Mouse (Mus musculus) liver, embryonic 11.5 days (tissue): ENCODE results near the gene Vps37b. TPM values are rescaled to one million over a fixed set of nuclear protein-coding genes. Genes with fewer than 3 reads are reported as not detected.

ENCODE experiments used
- ATAC-seq: fragments of 200-750 bp; cut with Nextera tagmentation; replicated peaks from 2 replicates; pipeline ENCODE4 v1.8.0; 2017; ENCODE audit warnings: moderate number of reproducible peaks, mild to moderate bottlenecking, moderate TSS enrichment, moderate library complexity; ENCODE audit not compliant: low FRiP score
- DNase-seq: peaks from one replicate; pipeline ENCODE4 v3.0.0-alpha.2; 2017; ENCODE audit warnings: low spot score
- H3K27ac ChIP-seq: fragments of 300-500 bp; sonication (generic); 2 replicates; pipeline ENCODE4 v1.5.1; 2014; ENCODE audit warnings: mild to moderate bottlenecking, low read depth, low read length, control low read depth
- H3K27me3 ChIP-seq: fragments of 300-500 bp; sonication (generic); replicated peaks from 2 replicates; pipeline ENCODE4 v1.6.1; 2014; ENCODE audit warnings: low read length, mixed read lengths; ENCODE audit not compliant: control insufficient read depth, insufficient read depth
- H3K36me3 ChIP-seq: fragments of 300-500 bp; sonication (generic); 2 replicates; pipeline ENCODE4 v1.6.1; 2014; ENCODE audit warnings: mild to moderate bottlenecking, low read length, moderate library complexity, mixed read lengths; ENCODE audit not compliant: control insufficient read depth, insufficient read depth
- H3K4me1 ChIP-seq: fragments of 300-500 bp; sonication (generic); replicated peaks from 2 replicates; pipeline ENCODE4 v1.6.1; 2014; ENCODE audit warnings: low read length, mixed read lengths; ENCODE audit not compliant: control insufficient read depth, insufficient read depth
- H3K4me2 ChIP-seq: fragments of 300-500 bp; sonication (generic); 2 replicates; pipeline ENCODE4 v1.6.1; 2014; ENCODE audit warnings: mild to moderate bottlenecking, control low read depth, moderate library complexity
- H3K4me3 ChIP-seq: fragments of 300-500 bp; sonication (generic); 2 replicates; pipeline ENCODE4 v1.5.1; 2014; ENCODE audit warnings: low read depth, low read length, control low read depth
- H3K9ac ChIP-seq: fragments of 300-500 bp; sonication (generic); 2 replicates; pipeline ENCODE4 v1.6.1; 2014; ENCODE audit warnings: low read depth, low read length, control low read depth
- H3K9me3 ChIP-seq: fragments of 300-500 bp; sonication (generic); 2 replicates; pipeline ENCODE4 v1.6.1; 2016; ENCODE audit warnings: low read length, inconsistent platforms, mixed read lengths; ENCODE audit not compliant: control insufficient read depth
- WGBS: fragments of 180-500 bp; shearing (Covaris S2); extraction: QIAGEN DNeasy Blood & Tissue Kit; methylation state at CpG from one replicate; pipeline ENCODE4 v1.1.7; 2014; 5-methylcytosine and 5-hydroxymethylcytosine counted together
- polyA plus RNA-seq: library from polyadenylated mRNA; unstranded; fragments of >200 nt; fragmentation: Nextera tagmentation; extraction: Ambion mirVana; gene quantifications from 2 replicates; pipeline ENCODE4 v1.2.1, GENCODE M21; 2014

The Vps37b gene
- polyA plus RNA-seq: 31.3 TPM in 2 replicates

DNA sequence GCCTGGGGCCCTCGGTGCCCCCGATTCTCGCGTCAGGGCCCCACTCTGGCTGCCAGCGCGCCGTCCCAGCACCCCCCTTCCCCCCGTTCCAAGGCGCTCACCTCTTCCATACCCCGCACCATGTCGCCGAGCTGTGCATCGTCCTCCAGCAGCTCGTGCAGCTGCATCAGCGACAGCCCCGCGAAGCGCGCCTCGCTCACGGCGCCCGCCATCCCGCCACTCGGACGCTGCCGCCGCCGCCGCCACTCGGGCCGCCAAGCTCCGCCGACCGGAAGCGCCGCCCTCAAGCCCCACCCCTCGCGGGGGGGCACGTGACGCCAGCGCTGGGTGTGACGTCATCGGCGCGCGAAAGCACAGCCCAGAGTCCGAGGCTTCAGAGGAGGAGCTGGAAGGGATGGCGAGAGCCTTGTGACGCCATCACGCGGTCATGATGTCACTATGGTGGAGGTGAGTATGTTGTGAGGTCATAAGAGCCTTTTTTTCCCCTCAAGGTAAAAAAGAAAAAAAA, at the start of gene Vps37b:
Gene Vps37b (minus strand): TSS at position 270 of the 508 bp plus-strand sequence.
- peak within 1 kb of the TSS; percentile 91 for H3K9ac ChIP-seq
- H3K27me3 ChIP-seq: no peaks in the 10 kb centered on the region
- H3K27ac ChIP-seq: peak within 1 kb of the TSS; percentile 68
- no peaks in the 10 kb centered on the region for H3K9me3 ChIP-seq
- peak; percentile 91 for DNase-seq
- WGBS: under 1% methylated on average over 52 of the region's 52 CpGs
- peak within 1 kb of the TSS; percentile 90 for H3K4me3 ChIP-seq
- H3K36me3 ChIP-seq: peaks cover 3% of the 10 kb centered on the region; the same call in 1 of the 2 replicates
- H3K4me2 ChIP-seq: peak within 1 kb of the TSS; percentile 98
- peaks cover 48% of the 10 kb centered on the region for H3K4me1 ChIP-seq
- ATAC-seq: peak; percentile 76

GRCm38 (mm10) chr5:124079880-124080279, 47.8 kb upstream of the Vps37b start:
- H3K27ac ChIP-seq: no peak overlapping the region
- H3K4me2 ChIP-seq: no peak overlapping the region
- no peak overlapping the region for H3K4me3 ChIP-seq
- H3K4me1 ChIP-seq: peaks cover 40% of the 10 kb centered on the region
- 76% methylated on average over 17 of the region's 17 CpGs for WGBS
- no peaks in the 10 kb centered on the region for H3K27me3 ChIP-seq
- H3K9ac ChIP-seq: no peak overlapping the region
- no peak for DNase-seq
- no peaks in the 10 kb centered on the region for H3K9me3 ChIP-seq
- ATAC-seq: no peak
- no peaks in the 10 kb centered on the region for H3K36me3 ChIP-seq

DNA sequence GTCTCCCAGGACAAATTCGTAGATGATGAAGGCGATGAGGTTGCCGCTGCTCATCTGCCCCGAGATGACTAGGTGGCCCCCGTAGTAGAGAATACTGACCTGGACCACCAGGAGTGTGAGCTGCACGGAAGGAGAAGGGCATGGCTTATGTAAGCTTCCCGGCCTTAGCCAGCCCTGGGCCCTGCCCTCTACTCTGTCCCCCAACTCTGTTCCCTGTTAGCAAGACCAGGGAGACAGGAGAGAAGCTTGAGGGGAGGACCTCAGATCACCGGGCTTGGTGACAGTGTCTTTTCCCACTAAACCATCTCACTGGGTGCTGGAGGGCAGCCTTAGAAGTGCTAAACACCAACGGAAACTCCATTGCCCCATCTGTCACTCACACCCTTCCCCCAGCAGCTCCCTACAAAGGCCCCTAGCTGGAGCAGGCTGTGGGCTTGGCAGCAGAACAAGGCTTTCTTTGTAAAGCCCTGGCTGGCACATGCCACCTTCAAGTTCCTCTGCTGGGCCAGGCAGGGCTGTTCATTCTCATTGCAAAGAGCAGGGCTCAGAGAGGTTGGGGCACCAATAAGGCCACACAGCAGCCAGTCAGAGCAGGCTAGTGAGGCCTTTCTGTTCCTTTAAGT, 46.8 kb upstream of the Vps37b start:
- 63% methylated on average over 9 of the region's 9 CpGs for WGBS
- H3K27ac ChIP-seq: no peak overlapping the region
- DNase-seq (no peak), ATAC-seq (no peak)
- no peak overlapping the region for H3K4me2 ChIP-seq
- no peak overlapping the region for H3K4me3 ChIP-seq
- H3K9ac ChIP-seq: peak overlapping the region; percentile 39; the same call in 1 of the 2 replicates
- peaks cover 49% of the 10 kb centered on the region for H3K4me1 ChIP-seq
- H3K9me3 ChIP-seq: no peaks in the 10 kb centered on the region
- no peaks in the 10 kb centered on the region for H3K36me3 ChIP-seq
- no peaks in the 10 kb centered on the region for H3K27me3 ChIP-seq

- Histone ChIP-seq H3K4me1 (peaks cover 54% of the 10 kb centered on the region), H3K27ac (no peak overlapping the region), H3K36me3 (no peaks in the 10 kb centered on the region), H3K9me3 (no peaks in the 10 kb centered on the region), H3K9ac (no peak overlapping the region), H3K4me2 (no peak overlapping the region), H3K4me3 (no peak overlapping the region), H3K27me3 (no peaks in the 10 kb centered on the region)
- ATAC-seq (no peak), DNase-seq (no peak)
- 61% methylated on average over 6 of the region's 6 CpGs for WGBS
These were observed 45.9 kb upstream of the Vps37b start for GRCm38 (mm10) chr5:124077856-124078460.

- no peaks in the 10 kb centered on the region for H3K36me3 ChIP-seq
- H3K4me3 ChIP-seq: no peak overlapping the region
- no peak overlapping the region for H3K9ac ChIP-seq
- WGBS: 65% methylated on average over 13 of the region's 13 CpGs
- H3K4me2 ChIP-seq: no peak overlapping the region
- H3K9me3 ChIP-seq: no peaks in the 10 kb centered on the region
- H3K27me3 ChIP-seq: no peaks in the 10 kb centered on the region
- DNase-seq: no peak
- H3K4me1 ChIP-seq: peaks cover 54% of the 10 kb centered on the region
- ATAC-seq: no peak
- H3K27ac ChIP-seq: no peak overlapping the region
These were observed 45.2 kb upstream of the Vps37b start for GRCm38 (mm10) chr5:124077241-124077640.

DNA sequence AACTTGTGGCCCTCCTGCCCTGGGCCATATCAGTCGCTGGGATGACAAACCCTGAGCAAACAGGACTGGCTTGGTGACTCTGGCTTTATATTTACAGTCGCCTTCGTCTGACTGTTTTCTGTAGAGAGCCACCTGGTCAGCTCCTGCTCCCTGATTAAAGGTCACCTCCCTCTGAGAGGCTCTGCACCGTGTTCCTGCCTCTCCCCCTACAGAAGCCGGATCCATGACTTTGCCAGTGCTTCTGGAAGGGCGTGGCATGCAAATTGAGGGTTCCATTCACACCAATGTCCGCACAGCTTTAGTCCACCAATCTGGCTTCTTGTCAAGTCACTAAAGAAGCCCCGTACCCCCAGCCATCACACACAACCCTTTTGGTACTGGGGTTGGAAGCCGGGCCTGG, 44.5 kb upstream of the Vps37b start:
- peaks cover 54% of the 10 kb centered on the region for H3K4me1 ChIP-seq
- H3K9me3 ChIP-seq: no peaks in the 10 kb centered on the region
- no peak overlapping the region for H3K27ac ChIP-seq
- H3K4me3 ChIP-seq: no peak overlapping the region
- H3K36me3 ChIP-seq: no peaks in the 10 kb centered on the region
- ATAC-seq (peak; percentile 33; the same call in 1 of the 2 replicates), DNase-seq (no peak)
- WGBS: 58% methylated on average over 9 of the region's 9 CpGs
- no peak overlapping the region for H3K9ac ChIP-seq
- H3K27me3 ChIP-seq: no peaks in the 10 kb centered on the region
- no peak overlapping the region for H3K4me2 ChIP-seq

- ATAC-seq: no peak
- no peaks in the 10 kb centered on the region for H3K27me3 ChIP-seq
- no peak overlapping the region for H3K9ac ChIP-seq
- 66% methylated on average over 9 of the region's 9 CpGs for WGBS
- H3K27ac ChIP-seq: peak overlapping the region; percentile 55
- no peak overlapping the region; the same call in 1 of the 2 replicates for H3K4me2 ChIP-seq
- DNase-seq: no peak
- H3K4me1 ChIP-seq: peaks cover 54% of the 10 kb centered on the region
- no peaks in the 10 kb centered on the region for H3K9me3 ChIP-seq
- H3K36me3 ChIP-seq: no peaks in the 10 kb centered on the region
- H3K4me3 ChIP-seq: no peak overlapping the region
These were observed 43.6 kb upstream of the Vps37b start for GRCm38 (mm10) chr5:124075716-124076115.

DNA sequence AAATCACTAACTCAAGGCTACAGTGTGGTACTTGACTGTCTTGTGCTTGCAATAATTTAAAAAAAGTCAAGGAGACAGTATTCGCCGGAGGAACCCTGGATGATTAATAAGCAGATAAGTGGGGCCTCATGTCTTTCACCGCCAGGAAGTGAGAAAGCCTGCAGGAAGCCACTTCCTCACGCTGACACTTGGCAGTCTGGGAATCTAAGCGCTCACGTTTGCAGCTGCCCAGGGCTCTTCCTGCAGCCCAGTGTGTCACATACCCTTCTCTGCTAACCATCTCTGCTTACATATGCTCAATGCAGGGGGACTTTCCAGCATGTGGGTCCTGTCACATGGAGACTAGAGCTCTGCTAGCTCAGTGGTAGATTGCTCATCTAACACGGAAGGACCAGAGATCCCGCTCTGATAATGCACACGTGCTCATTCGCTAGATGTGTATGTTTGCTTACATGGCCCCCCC, 42.8 kb upstream of the Vps37b start:
- WGBS: 26% methylated on average over 10 of the region's 10 CpGs
- H3K4me1 ChIP-seq: peaks cover 47% of the 10 kb centered on the region

More for the DNA sequence above, 42.8 kb upstream of the Vps37b start:
- H3K27me3 ChIP-seq: no peaks in the 10 kb centered on the region
- DNase-seq (no peak), ATAC-seq (no peak)
- no peaks in the 10 kb centered on the region for H3K36me3 ChIP-seq
- no peaks in the 10 kb centered on the region for H3K9me3 ChIP-seq
- no peak overlapping the region for H3K4me3 ChIP-seq
- H3K4me2 ChIP-seq: no peak overlapping the region
- no peak overlapping the region for H3K9ac ChIP-seq
- H3K27ac ChIP-seq: peak overlapping the region; percentile 55; the same call in 1 of the 2 replicates
